Mouse (Mus musculus) embryonic facial prominence, embryonic 11.5 days (tissue): ENCODE data around the gene Ctrc. TPM values are rescaled to one million over a fixed set of nuclear protein-coding genes. Genes with fewer than 3 reads are reported as not detected.

Source experiments
- ATAC-seq: fragments of 200-750 bp; cut with Nextera tagmentation; replicated peaks from 2 replicates; pipeline ENCODE4 v1.8.0; 2017; ENCODE audit warnings: low read depth; ENCODE audit not compliant: insufficient number of reproducible peaks, low FRiP score, low TSS enrichment
- DNase-seq: peaks from one replicate; pipeline ENCODE4 v3.0.0-alpha.2; 2015; ENCODE audit warnings: low spot score
- H3K27ac ChIP-seq: fragments of 300-500 bp; sonication (generic); replicated peaks from 2 replicates; pipeline ENCODE4 v1.5.1; 2014; ENCODE audit warnings: mild to moderate bottlenecking, low read depth, low read length, control low read depth
- H3K27me3 ChIP-seq: fragments of 300-500 bp; sonication (generic); 2 replicates; pipeline ENCODE4 v1.6.1; 2014; ENCODE audit warnings: mild to moderate bottlenecking, low read length, moderate library complexity, mixed read lengths; ENCODE audit not compliant: control insufficient read depth, insufficient read depth
- H3K36me3 ChIP-seq: fragments of 300-500 bp; sonication (generic); replicated peaks from 2 replicates; pipeline ENCODE4 v1.6.1; 2014; ENCODE audit warnings: low read depth, mild to moderate bottlenecking, low read length, moderate library complexity, mixed read lengths; ENCODE audit not compliant: control insufficient read depth, insufficient read depth
- H3K4me1 ChIP-seq: fragments of 300-500 bp; sonication (generic); 2 replicates; pipeline ENCODE4 v1.6.1; 2014; ENCODE audit warnings: low read length, mixed read lengths; ENCODE audit not compliant: control insufficient read depth, insufficient read depth
- H3K4me2 ChIP-seq: fragments of 300-500 bp; sonication (generic); 2 replicates; pipeline ENCODE4 v1.6.1; 2014; ENCODE audit warnings: low read depth, mild to moderate bottlenecking, control low read depth, low read length, moderate library complexity
- H3K4me3 ChIP-seq: fragments of 300-500 bp; sonication (generic); 2 replicates; pipeline ENCODE4 v1.5.1; 2014; ENCODE audit warnings: low read depth, low read length, control low read depth
- H3K9ac ChIP-seq: fragments of 300-500 bp; sonication (generic); replicated peaks from 2 replicates; pipeline ENCODE4 v1.6.1; 2014; ENCODE audit warnings: mild to moderate bottlenecking, control low read depth, low read length
- H3K9me3 ChIP-seq: fragments of 300-500 bp; sonication (generic); replicated peaks from 2 replicates; pipeline ENCODE4 v1.6.1; 2016; ENCODE audit warnings: mild to moderate bottlenecking, low read length, inconsistent platforms, mixed read lengths; ENCODE audit not compliant: control insufficient read depth
- WGBS: fragments of 180-500 bp; shearing (Covaris S2); extraction: QIAGEN DNeasy Blood & Tissue Kit; methylation state at CpG from one replicate; pipeline ENCODE4 v1.1.7; 2014; 5-methylcytosine and 5-hydroxymethylcytosine counted together
- polyA plus RNA-seq: library from polyadenylated mRNA; unstranded; fragments of >200 nt; fragmentation: Nextera tagmentation; extraction: Ambion mirVana; gene quantifications from 2 replicates; pipeline ENCODE4 v1.2.1, GENCODE M21; 2014

Gene Ctrc
- polyA plus RNA-seq, 1 experiment from 2014 or later: not detected

DNA sequence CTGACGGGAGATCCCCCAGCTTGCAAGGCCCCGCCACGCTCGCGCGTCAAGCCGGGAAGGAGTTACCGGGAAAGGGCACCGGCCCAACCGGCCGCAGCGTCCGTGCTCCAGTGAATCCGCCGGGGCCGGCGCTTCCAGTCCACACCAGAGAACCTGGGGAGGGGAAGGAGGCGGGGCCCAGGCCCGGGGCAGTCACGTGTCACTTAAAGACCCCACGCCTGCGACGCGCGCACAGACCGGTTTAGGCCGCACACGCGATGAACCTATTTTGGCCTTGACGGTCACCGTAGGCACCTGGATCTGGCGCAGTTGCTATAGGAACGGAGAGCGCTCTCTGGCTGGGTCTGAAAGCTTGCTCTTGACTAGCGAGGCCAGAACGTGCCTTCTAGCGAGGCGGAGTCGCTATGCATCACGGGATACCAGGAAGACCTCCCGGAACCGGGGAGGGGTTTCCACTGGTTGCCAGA, 55.6 kb downstream of the Ctrc start, which contains the start of gene Dnajc16:
TSS of gene Dnajc16 (minus strand) at position 408 of the 467 bp plus-strand sequence.
- under 1% methylated on average over 36 of the region's 42 CpGs for WGBS
- DNase-seq (peak; percentile 99), ATAC-seq (peak; percentile 92)
- peak within 1 kb of the TSS; percentile 96 for H3K4me3 ChIP-seq
- peak within 1 kb of the TSS; percentile 76 for H3K4me2 ChIP-seq
- H3K36me3 ChIP-seq: no peaks in the 10 kb centered on the region
- peak within 1 kb of the TSS; percentile 90 for H3K9ac ChIP-seq
- H3K27me3 ChIP-seq: no peaks in the 10 kb centered on the region
- H3K4me1 ChIP-seq: peaks cover 4% of the 10 kb centered on the region; the same call in 1 of the 2 replicates
- H3K27ac ChIP-seq: 0 out of 2 replicates have a peak within 1 kb of the TSS, but pooled peaks have one; percentile 52
- H3K9me3 ChIP-seq: no peaks in the 10 kb centered on the region

DNA sequence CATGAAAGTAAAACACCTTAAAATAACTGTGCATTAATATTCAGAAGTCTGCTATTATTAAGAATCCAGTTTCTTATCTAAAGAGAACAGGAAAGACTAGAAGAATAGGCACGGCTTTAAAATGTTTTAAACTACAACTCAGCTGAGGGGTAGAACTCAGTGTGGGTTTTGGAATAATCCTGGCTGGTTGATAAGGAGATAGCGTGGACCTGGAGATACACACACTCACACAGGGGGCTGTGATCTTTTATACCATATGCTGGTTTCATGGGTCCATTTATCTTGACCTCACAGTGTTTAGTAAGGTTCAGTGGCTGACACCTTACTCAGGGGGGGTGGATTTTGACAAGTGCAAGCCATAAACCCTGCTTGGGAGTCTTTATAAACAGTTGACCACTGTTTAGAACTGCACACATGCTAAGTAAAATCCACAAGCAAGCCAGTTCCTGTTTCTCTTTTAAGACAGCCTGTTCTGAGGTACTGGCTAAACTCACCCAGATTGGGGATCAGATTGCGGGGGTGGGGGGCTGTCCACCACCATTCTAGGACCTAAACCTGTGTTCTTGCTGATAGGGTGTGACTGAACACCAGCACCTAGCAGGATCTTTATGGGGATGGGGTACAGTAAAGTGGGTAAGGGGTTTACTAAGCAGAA, 56.5 kb downstream of the Ctrc start:
- Histone ChIP-seq H3K9me3 (no peaks in the 10 kb centered on the region), H3K27me3 (no peaks in the 10 kb centered on the region), H3K4me2 (peak overlapping the region; percentile 76), H3K27ac (0 out of 2 replicates have a peak overlapping the region, but pooled peaks have one; percentile 52), H3K36me3 (no peaks in the 10 kb centered on the region), H3K4me1 (peaks cover 4% of the 10 kb centered on the region; the same call in 1 of the 2 replicates), H3K9ac (peak overlapping the region; percentile 90), H3K4me3 (peak overlapping the region; percentile 96)
- WGBS: 59% methylated on average over 3 of the region's 3 CpGs
- ATAC-seq (0 out of 2 replicates have a peak, but pooled peaks have one; percentile 6), DNase-seq (peak; percentile 3)

DNA sequence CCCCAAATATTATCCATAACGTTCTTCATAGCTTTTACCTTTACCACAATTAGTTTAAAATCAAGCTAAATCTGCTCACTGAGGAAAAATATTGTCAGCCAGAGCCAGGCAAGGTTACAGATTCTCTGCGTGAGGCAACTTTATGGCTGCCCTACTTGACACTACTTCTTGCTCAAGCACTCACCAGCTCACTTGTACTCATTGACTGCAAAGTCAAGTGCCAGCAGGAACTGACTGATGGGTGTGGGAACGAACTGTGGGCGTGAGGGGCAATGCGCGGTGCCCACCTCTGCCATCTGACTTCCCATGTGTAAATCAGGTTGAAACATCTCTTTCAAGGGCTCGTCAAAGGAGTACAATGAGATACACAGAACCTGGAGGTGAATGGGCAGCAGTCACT, 58.7 kb downstream of the Ctrc start:
- DNase-seq (no peak), ATAC-seq (no peak)
- H3K9ac ChIP-seq: no peak overlapping the region
- H3K4me1 ChIP-seq: peaks cover 4% of the 10 kb centered on the region; the same call in 1 of the 2 replicates
- H3K27ac ChIP-seq: no peak overlapping the region
- no peak overlapping the region for H3K4me3 ChIP-seq
- no peaks in the 10 kb centered on the region for H3K9me3 ChIP-seq
- 91% methylated on average over 7 of the region's 7 CpGs for WGBS
- H3K4me2 ChIP-seq: no peak overlapping the region
- no peaks in the 10 kb centered on the region for H3K36me3 ChIP-seq
- H3K27me3 ChIP-seq: no peaks in the 10 kb centered on the region

DNA sequence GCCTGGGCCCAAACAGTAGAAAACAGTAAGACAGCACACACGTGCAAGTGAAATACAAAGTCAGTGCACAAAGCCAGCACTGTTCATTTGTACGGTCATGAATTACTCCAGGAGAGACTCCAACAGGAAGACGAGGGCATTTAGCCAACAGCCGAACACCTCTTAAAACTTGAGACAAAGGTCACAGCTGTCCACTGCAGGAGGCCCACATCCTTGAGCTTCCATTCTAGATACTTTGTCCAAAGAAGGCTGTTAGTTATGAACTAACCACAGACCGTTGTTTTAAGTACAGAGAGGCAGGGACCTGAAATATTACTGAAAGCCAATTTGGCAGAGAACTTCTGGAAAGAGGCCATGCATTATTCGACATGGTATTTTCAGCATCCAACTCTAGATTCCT, 59.1 kb downstream of the Ctrc start:
- no peak overlapping the region for H3K27ac ChIP-seq
- no peak for ATAC-seq
- no peaks in the 10 kb centered on the region for H3K9me3 ChIP-seq
- 85% methylated on average over 6 of the region's 6 CpGs for WGBS
- H3K36me3 ChIP-seq: no peaks in the 10 kb centered on the region
- DNase-seq: no peak
- no peak overlapping the region for H3K9ac ChIP-seq
- H3K4me3 ChIP-seq: no peak overlapping the region
- peaks cover 4% of the 10 kb centered on the region; the same call in 1 of the 2 replicates for H3K4me1 ChIP-seq
- no peaks in the 10 kb centered on the region for H3K27me3 ChIP-seq
- H3K4me2 ChIP-seq: no peak overlapping the region

DNA sequence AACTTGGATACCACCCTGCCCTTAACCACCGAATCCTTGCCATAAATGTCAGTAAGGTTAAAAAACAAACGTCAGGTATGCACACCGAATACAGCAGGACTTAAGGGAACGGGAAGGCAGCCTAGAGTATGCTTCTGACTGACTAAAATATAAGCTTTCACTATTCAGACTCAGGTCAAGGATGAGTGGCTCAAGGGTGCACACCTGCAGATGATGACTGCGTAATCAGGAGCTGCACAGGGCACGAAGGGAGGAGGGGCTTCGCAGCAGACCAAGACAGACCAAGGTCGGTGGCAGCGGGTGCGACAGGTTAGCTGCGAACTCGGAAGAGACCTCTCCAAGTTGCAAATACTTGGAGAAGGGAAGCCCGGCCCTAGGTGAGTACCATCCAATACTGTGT, 60.0 kb downstream of the Ctrc start:
- DNase-seq (no peak), ATAC-seq (no peak)
- H3K27ac ChIP-seq: no peak overlapping the region
- 89% methylated on average over 13 of the region's 13 CpGs for WGBS
- H3K4me1 ChIP-seq: peaks cover 4% of the 10 kb centered on the region; the same call in 1 of the 2 replicates
- H3K9me3 ChIP-seq: no peaks in the 10 kb centered on the region
- no peak overlapping the region for H3K9ac ChIP-seq
- no peaks in the 10 kb centered on the region for H3K27me3 ChIP-seq
- H3K4me2 ChIP-seq: no peak overlapping the region
- no peak overlapping the region for H3K4me3 ChIP-seq
- H3K36me3 ChIP-seq: no peaks in the 10 kb centered on the region; the same call in 1 of the 2 replicates

DNA sequence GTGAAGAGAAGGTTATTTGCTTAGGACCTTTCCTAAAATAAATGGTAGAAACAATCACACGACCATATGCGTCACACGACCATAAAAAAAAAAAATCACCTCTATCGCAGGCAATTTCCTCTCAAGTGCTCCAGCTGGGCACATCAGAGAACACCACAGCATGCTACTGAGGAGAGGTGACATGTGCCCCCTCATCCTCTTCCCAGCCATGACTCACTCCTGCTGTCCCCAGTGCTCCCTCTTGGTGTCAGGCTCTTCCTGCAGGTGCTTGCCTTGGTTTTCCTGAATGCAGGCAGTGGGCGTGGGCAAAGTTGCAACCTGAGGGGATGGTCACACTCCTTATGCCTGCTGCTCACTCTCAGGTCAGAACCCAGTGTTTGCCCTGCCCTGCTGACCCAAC, 61.3 kb downstream of the Ctrc start:
- peaks cover 3% of the 10 kb centered on the region; the same call in 1 of the 2 replicates for H3K4me1 ChIP-seq
- no peak overlapping the region for H3K9ac ChIP-seq
- H3K36me3 ChIP-seq: no peaks in the 10 kb centered on the region; the same call in 1 of the 2 replicates
- no peak overlapping the region for H3K4me3 ChIP-seq
- no peak overlapping the region for H3K27ac ChIP-seq
- H3K27me3 ChIP-seq: no peaks in the 10 kb centered on the region
- DNase-seq (no peak), ATAC-seq (no peak)
- WGBS: 88% methylated on average over 5 of the region's 5 CpGs
- H3K4me2 ChIP-seq: no peak overlapping the region
- no peaks in the 10 kb centered on the region for H3K9me3 ChIP-seq

DNA sequence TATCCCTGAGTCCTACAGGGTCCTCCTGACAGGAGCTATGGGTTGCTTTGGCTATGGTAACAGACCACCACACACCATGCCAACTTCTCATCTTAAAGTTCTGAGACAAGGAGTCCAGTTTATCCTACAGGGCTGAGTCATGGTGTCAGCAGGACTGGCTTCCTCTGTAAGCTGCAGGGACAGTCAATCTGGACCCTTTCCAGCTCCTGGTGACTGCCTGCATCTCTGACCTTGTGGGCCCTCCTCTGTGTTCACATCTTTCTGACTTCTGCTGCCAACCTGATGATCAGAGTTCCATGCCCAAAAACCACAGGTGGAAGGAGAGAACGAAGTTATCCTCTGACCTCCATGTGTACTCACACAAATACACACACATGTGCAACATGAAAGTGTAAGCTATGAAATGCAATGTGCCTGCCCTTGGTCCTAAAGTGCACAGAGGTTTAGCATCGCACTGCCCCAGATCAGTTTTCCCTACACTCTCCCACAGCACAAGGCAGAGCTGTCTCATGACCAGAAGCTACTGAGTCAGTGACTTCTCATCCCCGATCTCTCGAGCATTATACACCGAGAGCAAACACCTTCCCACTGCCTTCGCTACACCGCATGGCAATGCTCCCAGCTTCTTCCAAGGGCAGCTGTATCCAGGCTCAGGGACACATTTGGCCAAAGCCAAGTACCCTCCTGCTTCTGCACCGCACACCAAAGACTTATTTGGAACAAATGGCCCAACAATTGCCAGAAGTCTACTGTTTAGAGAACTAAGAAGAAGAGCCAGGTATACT, 64.8 kb downstream of the Ctrc start:
- no peak for ATAC-seq
- DNase-seq: no peak
- Histone ChIP-seq H3K4me2 (no peak overlapping the region), H3K27ac (no peak overlapping the region), H3K36me3 (no peaks in the 10 kb centered on the region; the same call in 1 of the 2 replicates), H3K27me3 (no peaks in the 10 kb centered on the region), H3K9ac (no peak overlapping the region), H3K9me3 (no peaks in the 10 kb centered on the region), H3K4me3 (no peak overlapping the region), H3K4me1 (no peaks in the 10 kb centered on the region)
- WGBS: 91% methylated on average over 8 of the region's 8 CpGs
